Mouse (Mus musculus): ENCODE results near the gene Ak1. TPM values are rescaled to one million over a fixed set of nuclear protein-coding genes. Genes with fewer than 3 reads are reported as not detected.
A peak's percentile ranks its signal among the peaks of the same experiment; 100 is the strongest.

The Ak1 gene
- polyA plus RNA-seq, 1 experiment from 2014 or later = 79.6 TPM

- no peak overlapping the region for H3K9ac ChIP-seq (replicated peaks)
These were observed 659 bp upstream of the Ak1 start for GRCm38 (mm10) chr2:32620682-32621516.

GRCm38 (mm10) chr2:32624111-32624748, 2.7 kb downstream of the Ak1 start:
- H3K4me2 ChIP-seq (replicated peaks) = no peak overlapping the region
- no peaks in the 10 kb centered on the region for H3K27me3 ChIP-seq
- H3K9me3 ChIP-seq = no peaks in the 10 kb centered on the region
- H3K9ac ChIP-seq (replicated peaks) = no peak overlapping the region
- H3K4me3 ChIP-seq = no peak overlapping the region
- no peak for ATAC-seq (replicated peaks)
- H3K4me1 ChIP-seq = peaks cover 51% of the 10 kb centered on the region
- H3K36me3 ChIP-seq = no peaks in the 10 kb centered on the region
- 83% methylated on average over 5 of the region's 5 CpGs for WGBS
- H3K27ac ChIP-seq (replicated peaks) = no peak overlapping the region

More at GRCm38 (mm10) chr2:32620682-32621516, 659 bp upstream of the Ak1 start:
- Histone ChIP-seq H3K27me3 (no peaks in the 10 kb centered on the region), H3K4me2 (replicated peaks) (no peak overlapping the region), H3K4me3 (no peak overlapping the region), H3K36me3 (no peaks in the 10 kb centered on the region), H3K4me1 (peaks cover 23% of the 10 kb centered on the region), H3K9me3 (no peaks in the 10 kb centered on the region), H3K27ac (replicated peaks) (no peak overlapping the region)
- 38% methylated on average over 4 of the region's 4 CpGs for WGBS
- ATAC-seq (replicated peaks) = no peak

DNA sequence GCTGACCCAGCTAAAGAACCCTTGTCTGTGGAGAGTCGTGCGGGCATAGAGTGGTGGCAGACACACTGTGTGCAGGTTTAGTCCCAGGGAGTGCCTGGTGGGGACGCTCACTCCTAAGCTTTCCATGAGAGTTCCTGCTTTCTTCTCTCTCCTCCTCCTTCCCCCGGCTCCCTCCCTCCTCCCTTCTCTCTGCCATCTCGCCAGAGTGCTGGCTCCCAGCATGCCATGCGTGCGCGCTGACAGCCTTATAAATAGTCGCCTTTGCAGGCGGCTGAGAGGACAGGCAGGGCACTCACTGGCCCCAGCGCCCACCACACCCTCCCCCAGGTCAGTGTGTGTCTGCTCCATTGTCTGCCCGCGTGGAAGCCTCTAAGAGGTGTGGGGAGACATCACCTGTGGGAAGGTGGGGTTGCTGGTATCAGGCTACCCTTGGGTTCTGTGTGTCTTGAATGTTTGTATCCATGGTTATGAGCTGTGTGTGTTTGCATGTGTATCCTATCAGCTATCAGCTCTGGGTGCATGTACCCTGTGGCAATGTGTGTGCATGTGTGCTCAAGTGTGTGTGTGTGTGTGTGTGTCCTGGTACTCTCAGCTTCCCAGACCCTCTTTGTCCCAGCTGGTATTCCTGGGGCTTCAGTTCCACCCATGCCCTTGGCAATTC, 3.8 kb downstream of the Ak1 start:
- 2% methylated on average over 13 of the region's 13 CpGs for WGBS
- H3K9ac ChIP-seq (replicated peaks) = peak overlapping the region; percentile 60
- peak overlapping the region; percentile 42 for H3K4me3 ChIP-seq
- H3K4me2 ChIP-seq (replicated peaks) = peak overlapping the region; percentile 58
- H3K9me3 ChIP-seq = no peaks in the 10 kb centered on the region
- no peaks in the 10 kb centered on the region for H3K27me3 ChIP-seq
- H3K36me3 ChIP-seq = no peaks in the 10 kb centered on the region
- H3K27ac ChIP-seq (replicated peaks) = peak overlapping the region; percentile 85
- peak; percentile 77 for ATAC-seq (replicated peaks)
- peaks cover 55% of the 10 kb centered on the region for H3K4me1 ChIP-seq

DNA sequence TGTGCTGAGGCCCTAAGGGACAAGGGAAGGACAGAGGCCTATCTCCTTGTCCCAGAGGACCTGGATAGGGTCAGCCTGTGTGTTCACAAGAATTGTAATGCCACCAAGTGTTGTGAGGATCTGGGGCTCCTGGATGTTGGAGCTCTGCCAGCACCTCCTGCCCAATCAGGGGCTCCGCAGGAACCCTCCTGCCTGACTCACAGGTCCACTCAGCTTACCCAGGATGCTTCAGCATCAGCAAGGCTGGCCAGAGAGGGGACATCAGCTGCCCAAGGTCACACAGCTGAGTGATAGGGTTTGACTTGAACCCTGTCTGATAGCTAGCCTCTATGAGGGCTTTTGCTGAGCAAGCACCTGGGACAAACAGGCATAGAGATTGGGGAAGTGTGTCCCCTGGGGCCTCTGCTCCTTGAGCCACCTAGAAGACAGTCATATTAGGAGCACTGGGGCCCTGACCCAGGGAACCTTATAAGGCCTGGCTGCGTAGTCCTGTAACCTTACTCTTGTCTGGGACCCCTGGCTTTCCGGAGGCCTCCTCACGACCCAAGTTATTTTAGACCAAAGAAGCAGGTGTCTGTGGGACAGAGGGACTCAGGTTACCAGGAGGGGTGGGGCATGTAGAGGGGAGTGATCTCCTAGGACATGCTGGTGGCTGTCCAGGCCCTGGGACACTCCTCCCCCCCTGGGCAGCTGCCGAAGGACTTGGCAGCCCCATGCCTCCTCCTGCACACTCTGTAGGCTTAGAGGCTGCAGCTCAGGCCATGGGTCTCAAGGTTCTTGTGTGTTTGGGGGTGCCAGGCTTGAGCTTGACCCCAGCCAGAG, 4.5 kb downstream of the Ak1 start:
- Histone ChIP-seq H3K4me1 (peaks cover 52% of the 10 kb centered on the region), H3K4me3 (peak overlapping the region; percentile 42), H3K27ac (replicated peaks) (peak overlapping the region; percentile 85), H3K9me3 (no peaks in the 10 kb centered on the region), H3K36me3 (no peaks in the 10 kb centered on the region; the same call in 1 of the 2 replicates), H3K9ac (replicated peaks) (peak overlapping the region; percentile 60), H3K4me2 (replicated peaks) (peak overlapping the region; percentile 58), H3K27me3 (no peaks in the 10 kb centered on the region)
- WGBS = 58% methylated on average over 5 of the region's 5 CpGs
- ATAC-seq (replicated peaks) = 0 out of 2 replicates have a peak, but pooled peaks have one; percentile 5

DNA sequence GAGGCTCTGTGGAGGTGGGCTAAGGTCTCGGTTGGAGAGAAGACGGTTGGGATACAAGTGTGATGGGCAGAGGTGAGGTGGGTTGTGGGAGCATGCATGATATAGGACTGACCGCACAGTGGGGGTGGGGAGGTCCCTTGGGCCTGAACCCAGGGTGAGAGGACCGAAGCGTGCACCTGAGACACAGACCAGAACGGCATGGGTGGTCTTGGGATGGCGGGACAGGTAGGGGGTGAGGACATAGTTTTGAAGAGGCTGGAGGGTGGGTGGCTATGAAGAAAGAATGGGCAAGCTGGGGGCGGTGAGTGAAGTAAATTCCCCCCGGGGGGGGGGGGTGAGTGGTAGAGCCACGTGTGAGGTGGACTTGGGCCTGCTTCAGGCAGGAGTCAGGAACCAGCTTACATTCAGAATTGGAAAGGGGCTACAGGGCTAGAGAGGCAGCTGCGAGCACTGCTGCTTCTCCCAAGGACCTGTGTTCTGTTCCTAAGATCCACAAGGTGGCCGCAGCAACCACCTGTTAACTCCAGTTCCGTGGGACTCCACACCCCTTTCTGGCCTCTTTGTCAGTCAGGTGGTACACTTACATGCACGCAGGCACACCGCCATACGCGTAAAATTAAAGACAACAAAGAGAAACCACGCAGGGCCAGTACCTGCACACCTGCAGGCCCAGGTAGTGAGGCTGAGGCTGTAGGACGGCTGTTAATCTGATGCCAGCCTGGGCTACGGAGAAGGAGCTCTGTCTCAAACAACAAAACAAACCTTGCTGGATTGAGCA, 5.9 kb downstream of the Ak1 start:
- H3K4me3 ChIP-seq = no peak overlapping the region
- H3K4me2 ChIP-seq (replicated peaks) = no peak overlapping the region
- H3K27me3 ChIP-seq = no peaks in the 10 kb centered on the region
- no peaks in the 10 kb centered on the region for H3K9me3 ChIP-seq
- no peaks in the 10 kb centered on the region; the same call in 1 of the 2 replicates for H3K36me3 ChIP-seq
- 0 out of 2 replicates have a peak overlapping the region, but pooled peaks have one; percentile 18 for H3K27ac ChIP-seq (replicated peaks)
- H3K9ac ChIP-seq (replicated peaks) = no peak overlapping the region
- ATAC-seq (replicated peaks) = no peak
- peaks cover 47% of the 10 kb centered on the region for H3K4me1 ChIP-seq
- 69% methylated on average over 20 of the region's 20 CpGs for WGBS

DNA sequence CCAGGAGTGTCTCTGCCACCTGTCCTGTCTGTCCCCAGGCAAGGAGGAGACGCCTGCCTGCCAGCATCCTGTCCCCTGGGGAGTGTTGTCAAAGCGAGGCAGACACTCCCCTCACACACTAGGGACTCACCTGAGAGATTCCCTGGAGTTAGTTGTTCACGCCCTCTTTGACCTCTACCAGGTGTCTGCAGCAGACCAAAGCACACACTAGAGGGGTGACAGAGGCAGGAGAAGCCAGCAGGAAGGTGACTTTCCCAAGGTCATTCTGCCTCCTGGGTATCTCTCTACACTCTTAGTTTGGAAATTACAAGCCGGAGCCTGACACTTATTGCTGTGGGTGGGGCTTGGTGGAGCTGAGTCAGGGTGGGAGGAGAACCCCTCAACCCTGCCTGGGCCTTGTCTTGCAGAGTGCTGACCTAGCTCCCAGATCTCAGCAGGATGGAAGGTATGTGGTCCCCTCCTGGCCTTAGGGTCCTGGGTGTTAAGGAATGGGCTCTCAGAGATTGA, 6.5 kb downstream of the Ak1 start:
- peaks cover 47% of the 10 kb centered on the region for H3K4me1 ChIP-seq
- H3K9ac ChIP-seq (replicated peaks) = no peak overlapping the region
- no peak overlapping the region for H3K4me2 ChIP-seq (replicated peaks)
- H3K36me3 ChIP-seq = no peaks in the 10 kb centered on the region; the same call in 1 of the 2 replicates
- H3K9me3 ChIP-seq = no peaks in the 10 kb centered on the region
- no peak overlapping the region for H3K4me3 ChIP-seq
- no peaks in the 10 kb centered on the region for H3K27me3 ChIP-seq
- peak overlapping the region; percentile 28 for H3K27ac ChIP-seq (replicated peaks)
- WGBS = 61% methylated on average over 4 of the region's 4 CpGs
- ATAC-seq (replicated peaks) = no peak

DNA sequence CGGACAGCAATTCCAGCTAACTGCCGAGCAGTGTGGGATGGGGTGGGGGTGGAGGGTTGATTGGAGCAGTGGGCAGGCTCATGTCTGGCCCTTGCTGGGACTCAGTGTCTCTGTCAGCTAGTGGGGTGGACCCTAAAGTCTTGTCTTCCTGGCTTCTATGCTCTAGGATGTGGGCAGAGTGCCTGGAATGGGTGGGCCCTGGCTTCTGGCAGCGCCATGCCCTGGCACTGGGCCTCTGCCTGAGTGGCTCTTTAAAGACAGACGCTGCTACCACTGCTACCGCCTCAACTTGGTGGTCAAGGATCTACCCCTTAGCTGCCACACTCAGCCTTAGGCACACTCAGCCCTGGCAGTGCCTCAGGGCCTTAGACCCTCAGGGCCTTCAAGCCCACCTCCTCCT, 7.2 kb downstream of the Ak1 start:
- ATAC-seq (replicated peaks) = no peak; the same call in 1 of the 2 replicates
- peaks cover 2% of the 10 kb centered on the region; the same call in 1 of the 2 replicates for H3K36me3 ChIP-seq
- H3K27me3 ChIP-seq = no peaks in the 10 kb centered on the region
- peak overlapping the region; percentile 28 for H3K27ac ChIP-seq (replicated peaks)
- no peak overlapping the region for H3K4me3 ChIP-seq
- no peak overlapping the region for H3K9ac ChIP-seq (replicated peaks)
- no peaks in the 10 kb centered on the region for H3K9me3 ChIP-seq
- H3K4me1 ChIP-seq = peaks cover 47% of the 10 kb centered on the region
- WGBS = 20% methylated on average over 5 of the region's 5 CpGs
- peak overlapping the region; percentile 14; the same call in 1 of the 2 replicates for H3K4me2 ChIP-seq (replicated peaks)

DNA sequence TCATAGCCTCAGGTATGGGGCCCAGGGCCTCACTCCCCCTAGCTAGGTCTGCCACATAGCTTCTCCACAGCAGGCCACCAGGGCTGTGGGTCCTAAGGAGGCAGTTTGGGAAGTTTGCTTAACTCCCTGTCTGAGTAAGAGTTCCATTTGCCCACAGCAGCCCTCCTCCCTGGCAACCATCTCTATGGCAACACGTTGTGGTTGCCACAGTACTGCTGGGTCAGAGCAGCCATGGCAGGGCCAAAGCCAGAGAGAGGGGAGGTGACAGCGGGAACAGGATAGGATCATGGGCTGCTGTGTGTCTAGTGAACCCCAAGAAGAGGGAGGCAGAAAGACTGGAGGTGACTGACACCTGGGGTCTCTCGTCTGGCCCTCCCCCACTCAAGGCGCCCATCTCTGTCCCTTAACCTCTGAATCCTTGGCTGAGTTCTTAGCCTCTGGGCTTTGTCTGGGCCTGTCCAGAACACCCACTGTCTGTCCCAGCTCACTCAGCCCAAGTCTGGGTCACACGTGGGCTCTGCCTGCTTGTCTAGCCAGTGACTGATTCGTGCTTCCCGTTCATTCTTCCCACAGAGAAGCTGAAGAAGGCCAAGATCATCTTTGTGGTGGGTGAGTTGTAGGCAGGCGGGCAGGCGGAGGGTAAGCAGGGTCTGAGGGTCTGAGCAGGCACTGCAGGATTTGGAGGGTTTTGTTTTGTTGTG, 7.9 kb downstream of the Ak1 start:
- Histone ChIP-seq H3K4me2 (replicated peaks) (peak overlapping the region; percentile 14), H3K36me3 (peaks cover 6% of the 10 kb centered on the region; the same call in 1 of the 2 replicates), H3K9ac (replicated peaks) (no peak overlapping the region), H3K9me3 (no peaks in the 10 kb centered on the region), H3K27ac (replicated peaks) (peak overlapping the region; percentile 28; the same call in 1 of the 2 replicates), H3K4me1 (peaks cover 47% of the 10 kb centered on the region), H3K27me3 (no peaks in the 10 kb centered on the region), H3K4me3 (no peak overlapping the region)
- 27% methylated on average over 9 of the region's 9 CpGs for WGBS
- peak; percentile 47 for ATAC-seq (replicated peaks)

GRCm38 (mm10) chr2:32630036-32630435, 8.5 kb downstream of the Ak1 start:
- WGBS = 66% methylated on average over 7 of the region's 9 CpGs
- Histone ChIP-seq H3K4me3 (no peak overlapping the region), H3K36me3 (peaks cover 6% of the 10 kb centered on the region; the same call in 1 of the 2 replicates), H3K9me3 (no peaks in the 10 kb centered on the region), H3K4me1 (peaks cover 41% of the 10 kb centered on the region), H3K27me3 (no peaks in the 10 kb centered on the region), H3K4me2 (replicated peaks) (no peak overlapping the region), H3K9ac (replicated peaks) (no peak overlapping the region), H3K27ac (replicated peaks) (no peak overlapping the region)
- no peak for ATAC-seq (replicated peaks)

DNA sequence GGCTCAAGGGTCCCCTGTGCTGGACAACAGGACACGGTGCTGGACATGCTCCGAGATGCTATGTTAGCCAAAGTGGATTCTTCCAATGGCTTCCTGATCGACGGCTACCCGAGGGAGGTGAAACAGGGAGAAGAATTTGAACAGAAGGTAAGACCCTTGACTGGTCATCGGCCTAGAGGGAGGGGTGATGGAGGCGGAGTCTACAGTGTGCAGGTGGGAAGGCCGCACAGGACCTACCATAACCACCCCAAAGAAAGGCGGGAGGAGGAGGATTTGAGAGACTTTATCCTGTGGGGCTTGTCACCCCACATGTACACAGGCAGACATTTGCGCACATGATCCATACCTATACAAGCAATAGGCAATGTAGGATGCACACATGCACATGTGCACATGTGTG, 9.5 kb downstream of the Ak1 start:
- no peak overlapping the region for H3K9ac ChIP-seq (replicated peaks)
- no peaks in the 10 kb centered on the region for H3K27me3 ChIP-seq
- peaks cover 6% of the 10 kb centered on the region; the same call in 1 of the 2 replicates for H3K36me3 ChIP-seq
- peaks cover 31% of the 10 kb centered on the region for H3K4me1 ChIP-seq
- H3K4me3 ChIP-seq = no peak overlapping the region
- H3K27ac ChIP-seq (replicated peaks) = no peak overlapping the region
- 86% methylated on average over 10 of the region's 10 CpGs for WGBS
- no peaks in the 10 kb centered on the region for H3K9me3 ChIP-seq
- no peak for ATAC-seq (replicated peaks)
- H3K4me2 ChIP-seq (replicated peaks) = no peak overlapping the region

Data from forebrain, embryonic 15.5 days (tissue).